Mouse (Mus musculus): ENCODE data around the gene Nlrp9b. TPM values are rescaled to one million over a fixed set of nuclear protein-coding genes. Genes with fewer than 3 reads are reported as not detected.

The Nlrp9b gene
- polyA plus RNA-seq, 1 experiment from 2014 or later, result not detected

Other genes with a start within 250 kb of the Nlrp9b start
- gene Nectin2, start 241.0 kb upstream of the Nlrp9b start, polyA plus RNA-seq (2015; fragmentation: Nextera tagmentation; extraction: Ambion mirVana), result 34.6 and 38.0 TPM in 2 replicates
- gene Bcam, start 220.4 kb upstream of the Nlrp9b start, polyA plus RNA-seq (2015; fragmentation: Nextera tagmentation; extraction: Ambion mirVana), result 4.4 and 5.7 TPM in 2 replicates
- gene Cblc, start 194.7 kb upstream of the Nlrp9b start, polyA plus RNA-seq (2015; fragmentation: Nextera tagmentation; extraction: Ambion mirVana), result not detected in 2 replicates
- 0.23 and 0.49 TPM in 2 replicates for gene Bcl3, start 168.7 kb upstream of the Nlrp9b start, polyA plus RNA-seq (2015; fragmentation: Nextera tagmentation; extraction: Ambion mirVana)
- 2.3 and 3.9 TPM in 2 replicates for gene Gm19345, start 139.5 kb upstream of the Nlrp9b start, polyA plus RNA-seq (2015; fragmentation: Nextera tagmentation; extraction: Ambion mirVana)
- not detected in 2 replicates for gene Ceacam16, start 130.2 kb upstream of the Nlrp9b start, polyA plus RNA-seq (2015; fragmentation: Nextera tagmentation; extraction: Ambion mirVana)
- gene Ceacam19, start 103.5 kb upstream of the Nlrp9b start, polyA plus RNA-seq (2015; fragmentation: Nextera tagmentation; extraction: Ambion mirVana), result not detected in 2 replicates
- gene Pvr, start 70.3 kb upstream of the Nlrp9b start, polyA plus RNA-seq (2015; fragmentation: Nextera tagmentation; extraction: Ambion mirVana), result 4.9 and 5.1 TPM in 2 replicates
- gene Igsf23, start 40.7 kb upstream of the Nlrp9b start, polyA plus RNA-seq (2015; fragmentation: Nextera tagmentation; extraction: Ambion mirVana), result not detected in 2 replicates
- gene Ceacam20, start 26.1 kb upstream of the Nlrp9b start, polyA plus RNA-seq (2015; fragmentation: Nextera tagmentation; extraction: Ambion mirVana), result not detected in 2 replicates
- not detected in 2 replicates for gene Vmn1r91, start 108.2 kb downstream of the Nlrp9b start, polyA plus RNA-seq (2015; fragmentation: Nextera tagmentation; extraction: Ambion mirVana)
- gene Gm16442, start 131.1 kb downstream of the Nlrp9b start, polyA plus RNA-seq (2015; fragmentation: Nextera tagmentation; extraction: Ambion mirVana), result not detected in 2 replicates
- gene Vmn1r93, start 147.6 kb downstream of the Nlrp9b start, polyA plus RNA-seq (2015; fragmentation: Nextera tagmentation; extraction: Ambion mirVana), result not detected in 2 replicates
- not detected in 2 replicates for gene Vmn1r94, start 176.9 kb downstream of the Nlrp9b start, polyA plus RNA-seq (2015; fragmentation: Nextera tagmentation; extraction: Ambion mirVana)
- gene Vmn1r95, start 202.2 kb downstream of the Nlrp9b start, polyA plus RNA-seq (2015; fragmentation: Nextera tagmentation; extraction: Ambion mirVana), result not detected in 2 replicates
- not detected in 2 replicates for gene Gm6164, start 214.1 kb downstream of the Nlrp9b start, polyA plus RNA-seq (2015; fragmentation: Nextera tagmentation; extraction: Ambion mirVana)
- not detected in 2 replicates for gene Gm4498, start 242.4 kb downstream of the Nlrp9b start, polyA plus RNA-seq (2015; fragmentation: Nextera tagmentation; extraction: Ambion mirVana)